Mouse (Mus musculus) hindbrain, embryonic 11.5 days (tissue): Measurements from ENCODE around the gene Prr14. TPM values are rescaled to one million over a fixed set of nuclear protein-coding genes. Genes with fewer than 3 reads are reported as not detected.

ENCODE experiments used
- ATAC-seq: fragments of 200-750 bp; cut with Nextera tagmentation; 2 replicates; pipeline ENCODE4 v1.8.0; 2017; ENCODE audit warnings: mild to moderate bottlenecking, moderate TSS enrichment, moderate library complexity; ENCODE audit not compliant: low FRiP score
- DNase-seq: peaks from one replicate; pipeline ENCODE4 v3.0.0-alpha.2; 2015; ENCODE audit warnings: low spot score
- H3K27ac ChIP-seq: fragments of 300-500 bp; sonication (generic); 2 replicates; pipeline ENCODE4 v1.5.1; 2014; ENCODE audit warnings: mild to moderate bottlenecking, low read depth, low read length
- H3K27me3 ChIP-seq: fragments of 300-500 bp; sonication (generic); 2 replicates; pipeline ENCODE4 v1.6.1; 2014; ENCODE audit warnings: mild to moderate bottlenecking, low read length, moderate library complexity, mixed read lengths; ENCODE audit not compliant: control insufficient read depth, insufficient read depth
- H3K36me3 ChIP-seq: fragments of 300-500 bp; sonication (generic); 2 replicates; pipeline ENCODE4 v1.6.1; 2014; ENCODE audit warnings: mild to moderate bottlenecking, low read length, moderate library complexity, mixed read lengths; ENCODE audit not compliant: control insufficient read depth, insufficient read depth
- H3K4me1 ChIP-seq: fragments of 300-500 bp; sonication (generic); replicated peaks from 2 replicates; pipeline ENCODE4 v1.6.1; 2014; ENCODE audit warnings: low read length, mixed read lengths; ENCODE audit not compliant: control insufficient read depth, insufficient read depth
- H3K4me2 ChIP-seq: fragments of 300-500 bp; sonication (generic); replicated peaks from 2 replicates; pipeline ENCODE4 v1.6.1; 2014; ENCODE audit warnings: mild to moderate bottlenecking, low read depth, low read length
- H3K4me3 ChIP-seq: fragments of 300-500 bp; sonication (generic); 2 replicates; pipeline ENCODE4 v1.5.1; 2014; ENCODE audit warnings: low read depth, low read length
- H3K9ac ChIP-seq: fragments of 300-500 bp; sonication (generic); 2 replicates; pipeline ENCODE4 v1.6.1; 2014; ENCODE audit warnings: low read depth, low read length
- H3K9me3 ChIP-seq: fragments of 300-500 bp; sonication (generic); 2 replicates; pipeline ENCODE4 v1.6.1; 2016; ENCODE audit warnings: low read length; ENCODE audit not compliant: control insufficient read depth
- WGBS: fragments of 180-500 bp; shearing (Covaris S2); extraction: QIAGEN DNeasy Blood & Tissue Kit; methylation state at CpG from one replicate; pipeline ENCODE4 v1.1.7; 2014; 5-methylcytosine and 5-hydroxymethylcytosine counted together
- polyA plus RNA-seq: library from polyadenylated mRNA; unstranded; fragments of >200 nt; fragmentation: Nextera tagmentation; extraction: Ambion mirVana; gene quantifications from 2 replicates; pipeline ENCODE4 v1.2.1, GENCODE M21; 2014

The Prr14 gene
- polyA plus RNA-seq, 1 experiment from 2014 or later = 72.1 TPM

- Histone ChIP-seq H3K36me3 (0 out of 2 replicates have a peak, but pooled peaks cover 4% of the 10 kb centered on the region), H3K9me3 (no peaks in the 10 kb centered on the region), H3K27ac (no peak overlapping the region), H3K4me1 (no peaks in the 10 kb centered on the region), H3K4me2 (no peak overlapping the region), H3K9ac (no peak overlapping the region), H3K27me3 (no peaks in the 10 kb centered on the region), H3K4me3 (no peak overlapping the region)
- no peak for ATAC-seq
- 95% methylated on average over 4 of the region's 4 CpGs for whole genome bisulfite sequencing
- DNase-seq = no peak
Observed at GRCm38 (mm10) chr7:127466606-127467005, 7.2 kb downstream of the Prr14 start.

- H3K27ac ChIP-seq = peak overlapping the region; percentile 94
- H3K9ac ChIP-seq = peak overlapping the region; percentile 95
- no peaks in the 10 kb centered on the region for H3K27me3 ChIP-seq
- WGBS = 10% methylated on average over 10 of the region's 10 CpGs
- H3K4me2 ChIP-seq = peak overlapping the region; percentile 91
- H3K4me3 ChIP-seq = peak overlapping the region; percentile 90
- no peaks in the 10 kb centered on the region for H3K9me3 ChIP-seq
- H3K36me3 ChIP-seq = peaks cover 19% of the 10 kb centered on the region
- H3K4me1 ChIP-seq = no peaks in the 10 kb centered on the region
- ATAC-seq = peak; percentile 26; the same call in 1 of the 2 replicates
- DNase-seq = peak; percentile 62
Observed at GRCm38 (mm10) chr7:127470011-127470715, 10.8 kb downstream of the Prr14 start.

- H3K4me1 ChIP-seq = no peaks in the 10 kb centered on the region
- H3K9ac ChIP-seq = peak overlapping the region; percentile 95
- no peaks in the 10 kb centered on the region for H3K9me3 ChIP-seq
- H3K4me2 ChIP-seq = peak overlapping the region; percentile 91
- peaks cover 20% of the 10 kb centered on the region for H3K36me3 ChIP-seq
- peak overlapping the region; percentile 94 for H3K27ac ChIP-seq
- peak overlapping the region; percentile 90 for H3K4me3 ChIP-seq
- H3K27me3 ChIP-seq = no peaks in the 10 kb centered on the region
- DNase-seq (peak; percentile 92), ATAC-seq (peak; percentile 91)
- under 1% methylated on average over 45 of the region's 46 CpGs for WGBS
Observed at GRCm38 (mm10) chr7:127470743-127471645, 11.6 kb downstream of the Prr14 start.

- WGBS = under 1% methylated on average over 25 of the region's 25 CpGs
- H3K9me3 ChIP-seq = no peaks in the 10 kb centered on the region
- no peaks in the 10 kb centered on the region for H3K4me1 ChIP-seq
- peak overlapping the region; percentile 90 for H3K4me3 ChIP-seq
- no peaks in the 10 kb centered on the region for H3K27me3 ChIP-seq
- peak overlapping the region; percentile 95 for H3K9ac ChIP-seq
- peak; percentile 60 for ATAC-seq
- H3K4me2 ChIP-seq = peak overlapping the region; percentile 91
- DNase-seq = no peak
- peak overlapping the region; percentile 94 for H3K27ac ChIP-seq
- H3K36me3 ChIP-seq = peaks cover 24% of the 10 kb centered on the region
Observed at GRCm38 (mm10) chr7:127471646-127472010, 12.2 kb downstream of the Prr14 start.

- DNase-seq (no peak), ATAC-seq (0 out of 2 replicates have a peak, but pooled peaks have one; percentile 1)
- Histone ChIP-seq H3K27me3 (no peaks in the 10 kb centered on the region), H3K4me2 (peak overlapping the region; percentile 91), H3K4me1 (no peaks in the 10 kb centered on the region; the same call in 1 of the 2 replicates), H3K9ac (peak overlapping the region; percentile 95), H3K9me3 (no peaks in the 10 kb centered on the region), H3K4me3 (peak overlapping the region; percentile 90), H3K27ac (peak overlapping the region; percentile 94), H3K36me3 (peaks cover 24% of the 10 kb centered on the region)
- under 1% methylated on average over 7 of the region's 7 CpGs for WGBS
Observed at GRCm38 (mm10) chr7:127472060-127472459, 12.6 kb downstream of the Prr14 start.

GRCm38 (mm10) chr7:127473705-127474104 is 14.3 kb downstream of the Prr14 start:
- no peak for ATAC-seq
- WGBS = 89% methylated on average over 5 of the region's 5 CpGs
- no peak overlapping the region for H3K4me2 ChIP-seq

GRCm38 (mm10) chr7:127474378-127475070 is 15.1 kb downstream of the Prr14 start:
- no peaks in the 10 kb centered on the region; the same call in 1 of the 2 replicates for H3K4me1 ChIP-seq
- no peaks in the 10 kb centered on the region for H3K27me3 ChIP-seq
- no peak overlapping the region for H3K27ac ChIP-seq
- ATAC-seq (no peak), DNase-seq (no peak)
- H3K4me2 ChIP-seq = no peak overlapping the region
- H3K9me3 ChIP-seq = no peaks in the 10 kb centered on the region
- WGBS = 90% methylated on average over 6 of the region's 6 CpGs
- peaks cover 22% of the 10 kb centered on the region for H3K36me3 ChIP-seq
- H3K9ac ChIP-seq = no peak overlapping the region
- H3K4me3 ChIP-seq = no peak overlapping the region

More at GRCm38 (mm10) chr7:127473705-127474104, 14.3 kb downstream of the Prr14 start:
- no peak overlapping the region for H3K27ac ChIP-seq
- H3K4me3 ChIP-seq = no peak overlapping the region
- no peaks in the 10 kb centered on the region for H3K9me3 ChIP-seq
- H3K4me1 ChIP-seq = no peaks in the 10 kb centered on the region; the same call in 1 of the 2 replicates
- H3K36me3 ChIP-seq = peaks cover 22% of the 10 kb centered on the region
- peak; percentile 29 for DNase-seq
- H3K27me3 ChIP-seq = no peaks in the 10 kb centered on the region
- H3K9ac ChIP-seq = no peak overlapping the region

GRCm38 (mm10) chr7:127475186-127475740 is 15.9 kb downstream of the Prr14 start:
- WGBS = 91% methylated on average over 11 of the region's 11 CpGs
- DNase-seq (no peak), ATAC-seq (no peak)
- Histone ChIP-seq H3K4me2 (no peak overlapping the region), H3K4me1 (peaks cover 4% of the 10 kb centered on the region; the same call in 1 of the 2 replicates), H3K9ac (no peak overlapping the region), H3K36me3 (peaks cover 22% of the 10 kb centered on the region), H3K9me3 (no peaks in the 10 kb centered on the region), H3K27ac (no peak overlapping the region), H3K27me3 (no peaks in the 10 kb centered on the region), H3K4me3 (no peak overlapping the region)
